Mouse (Mus musculus): ENCODE results near the gene E2f1. TPM values are rescaled to one million over a fixed set of nuclear protein-coding genes. Genes with fewer than 3 reads are reported as not detected.

The E2f1 gene
- polyA plus RNA-seq, 1 experiment from 2014 or later: 3.2 TPM

- Histone ChIP-seq H3K27ac (ENCODE audit: low read length) (no peak overlapping the region), H3K9ac (ENCODE audit: low read depth, low read length) (no peak overlapping the region), H3K4me2 (ENCODE audit: low read length) (no peak overlapping the region), H3K4me1 (ENCODE audit: control insufficient read depth, insufficient read depth, low read length) (peaks cover 3% of the 10 kb centered on the region; the same call in 1 of the 2 replicates), H3K27me3 (ENCODE audit: control insufficient read depth, insufficient read depth, low read depth, low read length) (no peaks in the 10 kb centered on the region), H3K36me3 (ENCODE audit: control insufficient read depth, insufficient read depth, low read length) (no peaks in the 10 kb centered on the region), H3K4me3 (ENCODE audit: low read depth, low read length) (no peak overlapping the region), H3K9me3 (replicated peaks; ENCODE audit: control insufficient read depth, low read length, poor library complexity, severe bottlenecking) (no peaks in the 10 kb centered on the region)
- WGBS: 76% methylated on average over 5 of the region's 5 CpGs
- ATAC-seq: no peak
Measured at GRCm38 (mm10) chr2:154586405-154586804, 16.7 kb upstream of the E2f1 start.

DNA sequence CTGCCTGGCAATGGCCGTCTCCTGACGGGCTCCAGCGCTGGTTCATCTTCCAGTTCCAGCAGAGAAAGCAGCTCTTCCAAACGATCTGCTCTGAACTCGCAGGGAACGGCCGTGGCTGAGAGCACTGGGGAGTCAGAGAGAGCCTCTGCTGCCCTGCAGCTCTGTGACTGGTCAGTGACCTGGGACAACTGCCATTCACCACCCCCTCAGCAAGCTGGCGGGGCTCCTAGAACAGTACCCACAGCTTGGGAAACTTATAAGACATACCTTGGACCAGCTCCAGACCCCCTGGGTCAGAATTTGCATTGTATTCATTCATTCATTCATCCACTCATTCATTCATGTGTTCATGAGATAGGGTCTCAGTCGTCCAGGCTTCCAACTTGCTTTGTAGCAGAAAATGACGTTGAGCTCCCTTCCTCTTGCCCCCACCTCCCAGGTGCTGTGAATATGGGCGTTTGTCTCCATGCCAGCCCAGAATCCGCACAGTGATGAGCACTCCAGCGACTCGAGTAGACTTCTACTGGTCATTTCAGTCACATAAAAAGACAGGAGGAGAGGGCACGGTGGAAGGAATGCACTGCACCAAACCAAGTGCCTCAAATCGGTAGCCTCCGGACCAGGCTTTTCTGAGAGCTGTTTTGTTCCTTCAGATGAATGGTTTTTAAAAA is 15.4 kb upstream of the E2f1 start:
- Histone ChIP-seq H3K27me3 (ENCODE audit: control insufficient read depth, insufficient read depth, low read depth, low read length) (no peaks in the 10 kb centered on the region), H3K36me3 (ENCODE audit: control insufficient read depth, insufficient read depth, low read length) (no peaks in the 10 kb centered on the region), H3K9me3 (replicated peaks; ENCODE audit: control insufficient read depth, low read length, poor library complexity, severe bottlenecking) (no peaks in the 10 kb centered on the region), H3K27ac (ENCODE audit: low read length) (no peak overlapping the region), H3K9ac (ENCODE audit: low read depth, low read length) (no peak overlapping the region), H3K4me3 (ENCODE audit: low read depth, low read length) (no peak overlapping the region), H3K4me2 (ENCODE audit: low read length) (no peak overlapping the region), H3K4me1 (ENCODE audit: control insufficient read depth, insufficient read depth, low read length) (peaks cover 3% of the 10 kb centered on the region; the same call in 1 of the 2 replicates)
- 59% methylated on average over 17 of the region's 17 CpGs for WGBS
- ATAC-seq: no peak

DNA sequence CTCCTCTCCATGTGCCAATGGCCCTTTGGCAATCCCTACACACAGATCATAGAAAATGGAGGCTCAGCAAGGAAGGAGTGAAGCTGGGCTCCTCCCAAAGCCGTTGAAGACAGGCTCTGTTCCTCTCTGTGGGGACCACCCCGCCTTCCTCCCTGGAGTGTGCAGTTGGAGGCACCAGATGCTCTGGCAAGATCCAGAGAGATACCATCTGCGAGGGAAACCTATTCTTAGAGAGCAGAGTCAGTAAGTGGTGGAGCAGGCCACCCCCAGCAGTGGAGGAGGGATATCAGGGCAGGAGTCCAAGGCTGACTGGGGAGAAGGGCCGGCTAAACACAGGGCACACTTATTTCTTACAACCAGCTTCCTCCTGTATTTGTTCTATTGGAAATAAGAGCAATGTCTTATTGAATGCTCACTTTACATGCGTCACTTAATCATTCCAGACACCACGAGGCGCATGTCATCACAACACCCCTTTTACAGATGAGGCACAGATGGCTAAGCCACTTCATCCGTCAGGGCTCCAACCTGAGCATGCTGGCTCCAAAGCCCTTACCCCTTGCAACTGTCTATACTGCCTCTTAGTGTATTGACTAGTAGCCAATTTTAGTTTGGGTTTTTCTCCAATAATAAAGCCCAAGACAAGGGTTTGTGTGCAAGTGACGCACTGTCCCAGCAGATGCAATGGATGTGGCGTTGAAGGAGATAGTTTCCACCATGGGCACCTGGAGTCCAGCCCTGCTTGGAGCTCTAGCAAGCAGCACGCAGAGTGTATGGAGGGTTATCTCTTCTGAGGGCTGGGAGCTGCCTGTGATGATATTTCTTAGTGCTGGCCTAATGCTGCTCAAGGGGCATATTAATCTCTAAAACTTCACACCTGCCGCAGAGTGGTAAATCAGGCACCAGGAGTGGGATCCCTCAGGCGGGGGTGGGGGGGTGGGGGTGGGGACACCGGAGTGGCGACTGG is 14.5 kb upstream of the E2f1 start:
- 51% methylated on average over 15 of the region's 15 CpGs for WGBS
- H3K27ac ChIP-seq (ENCODE audit: low read length): peak overlapping the region; percentile 14; the same call in 1 of the 2 replicates
- H3K4me3 ChIP-seq (ENCODE audit: low read depth, low read length): no peak overlapping the region

DNA sequence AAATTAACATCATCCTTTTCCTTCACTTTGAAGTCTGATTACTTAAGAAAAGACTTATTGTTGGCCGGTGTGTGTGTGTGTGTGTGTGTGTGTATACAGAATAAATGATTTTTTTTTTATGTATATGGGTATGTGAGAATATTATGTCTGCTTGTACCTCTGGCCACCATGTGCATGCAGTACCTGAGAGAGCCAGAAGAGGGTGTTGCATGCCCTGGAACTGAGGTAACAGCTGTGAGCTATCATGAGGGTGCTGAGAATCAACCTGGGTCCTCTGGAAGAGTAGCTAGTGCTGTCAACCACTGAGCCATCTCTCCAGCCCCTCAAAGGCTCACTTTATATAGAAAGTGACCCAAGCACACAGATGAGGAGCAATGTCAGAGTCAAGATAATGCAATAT is 11.7 kb upstream of the E2f1 start:
- Histone ChIP-seq H3K9me3 (replicated peaks; ENCODE audit: control insufficient read depth, low read length, poor library complexity, severe bottlenecking) (no peaks in the 10 kb centered on the region), H3K27me3 (ENCODE audit: control insufficient read depth, insufficient read depth, low read depth, low read length) (no peaks in the 10 kb centered on the region), H3K36me3 (ENCODE audit: control insufficient read depth, insufficient read depth, low read length) (no peaks in the 10 kb centered on the region), H3K4me3 (ENCODE audit: low read depth, low read length) (no peak overlapping the region), H3K4me1 (ENCODE audit: control insufficient read depth, insufficient read depth, low read length) (peaks cover 10% of the 10 kb centered on the region), H3K9ac (ENCODE audit: low read depth, low read length) (no peak overlapping the region), H3K4me2 (ENCODE audit: low read length) (no peak overlapping the region), H3K27ac (ENCODE audit: low read length) (no peak overlapping the region)
- no peak for ATAC-seq
- WGBS: 90% methylated on average over 1 of the region's 1 CpGs

More for the DNA sequence above, 14.5 kb upstream of the E2f1 start:
- H3K4me1 ChIP-seq (ENCODE audit: control insufficient read depth, insufficient read depth, low read length): peaks cover 3% of the 10 kb centered on the region; the same call in 1 of the 2 replicates
- H3K9me3 ChIP-seq (replicated peaks; ENCODE audit: control insufficient read depth, low read length, poor library complexity, severe bottlenecking): no peaks in the 10 kb centered on the region
- H3K27me3 ChIP-seq (ENCODE audit: control insufficient read depth, insufficient read depth, low read depth, low read length): no peaks in the 10 kb centered on the region
- H3K36me3 ChIP-seq (ENCODE audit: control insufficient read depth, insufficient read depth, low read length): no peaks in the 10 kb centered on the region
- no peak overlapping the region for H3K9ac ChIP-seq (ENCODE audit: low read depth, low read length)
- ATAC-seq: peak; percentile 66
- no peak overlapping the region for H3K4me2 ChIP-seq (ENCODE audit: low read length)

DNA sequence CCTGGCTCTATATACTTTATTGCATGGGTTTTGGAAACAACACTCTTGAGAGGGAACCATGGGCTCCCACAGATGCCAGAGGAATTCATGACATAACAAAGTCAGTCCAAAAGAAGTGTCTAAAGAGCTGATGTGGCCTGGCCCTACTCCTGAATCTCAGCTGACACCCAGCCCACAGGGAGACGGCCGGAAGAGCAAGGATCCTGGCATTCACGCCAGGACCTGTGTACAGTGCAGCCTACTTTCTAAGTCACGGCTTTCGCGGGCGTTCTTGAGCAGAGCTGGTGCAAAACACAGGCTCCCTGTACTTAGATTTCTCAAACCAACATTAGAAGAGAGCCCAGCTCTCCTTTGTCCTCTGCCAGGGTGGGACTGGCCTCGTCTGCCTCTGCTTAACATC is 10.9 kb upstream of the E2f1 start:
- no peak for ATAC-seq
- Histone ChIP-seq H3K9me3 (replicated peaks; ENCODE audit: control insufficient read depth, low read length, poor library complexity, severe bottlenecking) (no peaks in the 10 kb centered on the region), H3K4me2 (ENCODE audit: low read length) (no peak overlapping the region), H3K27ac (ENCODE audit: low read length) (no peak overlapping the region), H3K4me1 (ENCODE audit: control insufficient read depth, insufficient read depth, low read length) (peaks cover 10% of the 10 kb centered on the region), H3K4me3 (ENCODE audit: low read depth, low read length) (no peak overlapping the region), H3K9ac (ENCODE audit: low read depth, low read length) (no peak overlapping the region), H3K27me3 (ENCODE audit: control insufficient read depth, insufficient read depth, low read depth, low read length) (no peaks in the 10 kb centered on the region), H3K36me3 (ENCODE audit: control insufficient read depth, insufficient read depth, low read length) (no peaks in the 10 kb centered on the region)
- WGBS: 71% methylated on average over 8 of the region's 8 CpGs

GRCm38 (mm10) chr2:154577744-154578067 is 8.0 kb upstream of the E2f1 start:
- peaks cover 7% of the 10 kb centered on the region for H3K4me1 ChIP-seq (ENCODE audit: control insufficient read depth, insufficient read depth, low read length)
- H3K27ac ChIP-seq (ENCODE audit: low read length): no peak overlapping the region; the same call in 1 of the 2 replicates
- H3K36me3 ChIP-seq (ENCODE audit: control insufficient read depth, insufficient read depth, low read length): no peaks in the 10 kb centered on the region
- H3K4me3 ChIP-seq (ENCODE audit: low read depth, low read length): no peak overlapping the region
- no peaks in the 10 kb centered on the region for H3K9me3 ChIP-seq (replicated peaks; ENCODE audit: control insufficient read depth, low read length, poor library complexity, severe bottlenecking)
- WGBS: 54% methylated on average over 6 of the region's 6 CpGs
- H3K27me3 ChIP-seq (ENCODE audit: control insufficient read depth, insufficient read depth, low read depth, low read length): no peaks in the 10 kb centered on the region
- H3K9ac ChIP-seq (ENCODE audit: low read depth, low read length): no peak overlapping the region
- H3K4me2 ChIP-seq (ENCODE audit: low read length): no peak overlapping the region
- ATAC-seq: no peak

- WGBS: 15% methylated on average over 12 of the region's 12 CpGs
- H3K27me3 ChIP-seq (ENCODE audit: control insufficient read depth, insufficient read depth, low read depth, low read length): no peaks in the 10 kb centered on the region
- H3K9ac ChIP-seq (ENCODE audit: low read depth, low read length): peak overlapping the region; percentile 33; the same call in 1 of the 2 replicates
- no peak overlapping the region for H3K4me3 ChIP-seq (ENCODE audit: low read depth, low read length)
- H3K4me1 ChIP-seq (ENCODE audit: control insufficient read depth, insufficient read depth, low read length): peaks cover 7% of the 10 kb centered on the region
- no peaks in the 10 kb centered on the region for H3K9me3 ChIP-seq (replicated peaks; ENCODE audit: control insufficient read depth, low read length, poor library complexity, severe bottlenecking)
- no peaks in the 10 kb centered on the region for H3K36me3 ChIP-seq (ENCODE audit: control insufficient read depth, insufficient read depth, low read length)
- no peak overlapping the region for H3K4me2 ChIP-seq (ENCODE audit: low read length)
- 0 out of 2 replicates have a peak, but pooled peaks have one; percentile 68 for ATAC-seq
- peak overlapping the region; percentile 40; the same call in 1 of the 2 replicates for H3K27ac ChIP-seq (ENCODE audit: low read length)
Measured at GRCm38 (mm10) chr2:154576876-154577743, 7.4 kb upstream of the E2f1 start.

DNA sequence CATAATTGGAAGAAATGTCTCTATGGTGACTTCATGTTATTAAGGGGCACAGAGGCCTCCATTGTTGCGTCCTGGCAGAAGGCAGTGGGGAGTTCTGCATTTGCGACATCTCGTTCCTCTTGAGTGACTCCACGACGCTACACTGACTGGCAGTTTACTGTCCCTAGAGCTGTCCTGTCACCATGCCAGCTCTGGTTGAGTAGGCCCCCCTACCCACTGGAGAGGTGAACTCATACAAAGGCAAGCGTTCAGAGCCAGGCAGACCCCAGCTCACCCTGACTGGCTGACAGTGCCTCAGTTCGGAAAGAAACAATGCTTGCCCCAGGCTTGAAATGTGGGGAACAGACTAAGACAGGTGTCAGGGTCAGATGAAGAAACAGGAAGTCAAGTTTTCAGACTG is 4.6 kb upstream of the E2f1 start:
- no peak overlapping the region for H3K27ac ChIP-seq (ENCODE audit: low read length)
- no peak overlapping the region for H3K9ac ChIP-seq (ENCODE audit: low read depth, low read length)
- peaks cover 8% of the 10 kb centered on the region for H3K4me1 ChIP-seq (ENCODE audit: control insufficient read depth, insufficient read depth, low read length)
- H3K4me3 ChIP-seq (ENCODE audit: low read depth, low read length): no peak overlapping the region
- no peaks in the 10 kb centered on the region for H3K9me3 ChIP-seq (replicated peaks; ENCODE audit: control insufficient read depth, low read length, poor library complexity, severe bottlenecking)
- WGBS: 35% methylated on average over 7 of the region's 7 CpGs
- ATAC-seq: no peak
- H3K27me3 ChIP-seq (ENCODE audit: control insufficient read depth, insufficient read depth, low read depth, low read length): no peaks in the 10 kb centered on the region
- H3K4me2 ChIP-seq (ENCODE audit: low read length): no peak overlapping the region
- H3K36me3 ChIP-seq (ENCODE audit: control insufficient read depth, insufficient read depth, low read length): no peaks in the 10 kb centered on the region

All from midbrain, embryonic 16.5 days (tissue).